Mouse (Mus musculus) gastrocnemius, adult 8-10 months (tissue): Measurements from ENCODE around the gene Lrp5. TPM values are rescaled to one million over a fixed set of nuclear protein-coding genes. Genes with fewer than 3 reads are reported as not detected.

Experiments used
- DNase-seq, 2 experiments: peaks; one replicate each; pipeline ENCODE4 v3.0.0; 2022; ENCODE audit warnings: low spot score in 2 of 2
- total RNA-seq, 4 experiments: library from RNA; stranded (reverse); gene quantifications; 2 replicates each; pipeline ENCODE4 v1.2.4; 2022

Gene Lrp5
- total RNA-seq, 4 experiments from 2014 or later = 18.5 to 23.0 (median 19.6) TPM

GRCm38 (mm10) chr19:3562298-3562697 lies 124.1 kb downstream of the Lrp5 start:
- no peak for DNase-seq

GRCm38 (mm10) chr19:3556169-3556827 lies 130.1 kb downstream of the Lrp5 start:
- no peak for DNase-seq

- DNase-seq = no peak
Observed at GRCm38 (mm10) chr19:3554785-3555184, 131.6 kb downstream of the Lrp5 start.

GRCm38 (mm10) chr19:3551573-3552159 lies 134.7 kb downstream of the Lrp5 start:
- no peak for DNase-seq

- DNase-seq = no peak
Observed at GRCm38 (mm10) chr19:3550101-3550500, 136.3 kb downstream of the Lrp5 start.

GRCm38 (mm10) chr19:3549263-3549662 lies 137.1 kb downstream of the Lrp5 start:
- no peak for DNase-seq

- no peak for DNase-seq
Observed at GRCm38 (mm10) chr19:3548311-3548710, 138.1 kb downstream of the Lrp5 start.

- DNase-seq = no peak
Observed at GRCm38 (mm10) chr19:3544995-3545394, 141.4 kb downstream of the Lrp5 start.

- no peak for DNase-seq
Observed at GRCm38 (mm10) chr19:3542591-3542990, 143.8 kb downstream of the Lrp5 start.

- no peak for DNase-seq
Observed at GRCm38 (mm10) chr19:3540997-3541396, 145.4 kb downstream of the Lrp5 start.

GRCm38 (mm10) chr19:3540254-3540653 lies 146.1 kb downstream of the Lrp5 start:
- DNase-seq = no peak

GRCm38 (mm10) chr19:3539456-3539855 lies 146.9 kb downstream of the Lrp5 start:
- no peak for DNase-seq

GRCm38 (mm10) chr19:3537658-3538057 lies 148.7 kb downstream of the Lrp5 start:
- no peak for DNase-seq

- DNase-seq = no peak
Observed at GRCm38 (mm10) chr19:3534945-3535344, 151.4 kb downstream of the Lrp5 start.

Other genes starting within 250 kb of the Lrp5 start
- 10 to 100 TPM; 54.6 to 64.5 (median 59.5) TPM for gene Ppp6r3, start 110.8 kb downstream of the Lrp5 start, total RNA-seq
- 1 to 10 TPM; 6.4 to 9.8 (median 7.9) TPM for gene 1810055G02Rik, start 21.7 kb upstream of the Lrp5 start, total RNA-seq
- gene Kmt5b, start 80.9 kb upstream of the Lrp5 start, total RNA-seq = 10 to 100 TPM; 15.5 to 21.3 (median 18.6) TPM
- 1 to 10 TPM in 3 of 4 experiments, under 1 TPM in 1; 0.97 to 1.6 (median 1.2) TPM for gene Chka, start 165.2 kb upstream of the Lrp5 start, total RNA-seq
- gene Tcirg1, start 220.6 kb upstream of the Lrp5 start, total RNA-seq = 1 to 10 TPM; 2.2 to 5.1 (median 3.0) TPM
- gene Ndufs8, start 226.2 kb upstream of the Lrp5 start, total RNA-seq = 100 to 1,000 TPM; 222 to 255 (median 235) TPM
- gene Aldh3b1, start 243.2 kb upstream of the Lrp5 start, total RNA-seq = 1 to 10 TPM; 1.0 to 2.6 (median 1.3) TPM
- gene Unc93b1, start 248.6 kb upstream of the Lrp5 start, total RNA-seq = 1 to 10 TPM; 3.2 to 4.5 (median 3.5) TPM